Mouse (Mus musculus) testis, adult 2 months (tissue): Measurements from ENCODE around the gene Slc48a1.

Experiments used
- CTCF ChIP-seq: fragments of 200-500 bp; IDR thresholded peaks from 2 replicates; pipeline ENCODE4 v1.5.1; 2012; ENCODE audit warnings: low read depth, mild to moderate bottlenecking, inconsistent platforms, low read length, moderate library complexity; ENCODE audit not compliant: control insufficient read depth, insufficient read depth, insufficient replicate concordance
- POLR2A ChIP-seq: fragments of 200-500 bp; IDR thresholded peaks from 2 replicates; pipeline ENCODE4 v1.6.1; 2012; ENCODE audit warnings: low read depth, mild to moderate bottlenecking, inconsistent platforms, low read length, moderate library complexity; ENCODE audit not compliant: control insufficient read depth

DNA sequence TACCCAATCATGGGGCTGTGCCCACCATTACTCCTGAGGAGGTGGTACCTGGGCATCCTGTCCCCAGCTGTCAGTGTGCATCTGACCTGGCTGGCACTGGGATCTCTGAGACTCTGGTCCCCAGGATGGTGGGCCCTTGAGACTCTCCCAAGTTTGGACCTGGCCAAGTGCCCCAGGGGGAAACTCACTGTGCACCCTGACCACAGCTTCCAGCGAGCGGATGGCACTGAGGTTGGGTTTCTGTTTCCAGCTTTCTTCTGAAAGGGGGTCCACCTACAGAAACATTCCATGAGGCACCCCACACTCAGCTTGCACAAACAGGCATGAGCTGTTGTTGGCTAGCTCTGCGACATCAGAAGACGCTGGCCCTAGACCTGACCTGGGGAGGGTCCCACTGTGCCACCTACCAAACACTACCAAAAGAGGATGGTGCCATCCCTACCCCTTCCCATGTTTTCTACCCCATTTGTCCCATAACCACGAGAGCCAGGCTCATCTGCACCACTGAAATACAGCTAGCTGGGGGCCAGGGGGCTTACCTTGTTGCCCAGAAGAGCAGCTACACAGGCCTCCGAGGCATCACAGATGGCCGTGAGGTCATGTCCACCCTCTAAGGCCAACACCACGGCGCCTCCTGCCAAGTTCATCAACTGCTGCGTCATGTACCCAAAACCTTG is 17.4 kb downstream of the Slc48a1 start:
- TF ChIP-seq POLR2A: no peak
- TF ChIP-seq CTCF: no peak
